Mouse (Mus musculus): ENCODE results near the gene Wdr82.

Gene Wdr82

GRCm38 (mm10) chr9:106170556-106171345 is at the start of gene Wdr82:
Wdr82 (plus strand) TSS chr9:106170928.
- DNase-seq, result peak; percentile 88

DNA sequence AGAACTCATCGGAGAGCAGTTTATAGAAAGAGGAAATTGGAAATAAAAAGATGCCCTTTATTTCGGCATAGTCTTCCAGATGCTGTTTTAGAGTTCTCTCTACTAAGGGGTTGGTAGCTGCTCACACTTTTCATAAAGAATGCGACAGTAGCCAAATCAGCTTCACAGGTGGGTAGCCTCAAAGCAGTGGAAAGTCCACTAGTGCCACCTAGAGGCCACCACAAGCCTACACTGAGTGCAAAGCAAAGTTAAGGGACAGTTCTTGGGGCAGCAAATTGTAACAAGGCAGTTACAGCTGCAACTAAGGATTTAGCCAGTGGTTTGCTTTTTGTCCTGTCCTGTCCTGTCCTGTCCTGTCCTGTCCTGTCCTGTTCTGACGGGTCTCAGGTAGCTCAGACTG is 47.1 kb upstream of the Wdr82 start:
- peak; percentile 37 for DNase-seq

DNA sequence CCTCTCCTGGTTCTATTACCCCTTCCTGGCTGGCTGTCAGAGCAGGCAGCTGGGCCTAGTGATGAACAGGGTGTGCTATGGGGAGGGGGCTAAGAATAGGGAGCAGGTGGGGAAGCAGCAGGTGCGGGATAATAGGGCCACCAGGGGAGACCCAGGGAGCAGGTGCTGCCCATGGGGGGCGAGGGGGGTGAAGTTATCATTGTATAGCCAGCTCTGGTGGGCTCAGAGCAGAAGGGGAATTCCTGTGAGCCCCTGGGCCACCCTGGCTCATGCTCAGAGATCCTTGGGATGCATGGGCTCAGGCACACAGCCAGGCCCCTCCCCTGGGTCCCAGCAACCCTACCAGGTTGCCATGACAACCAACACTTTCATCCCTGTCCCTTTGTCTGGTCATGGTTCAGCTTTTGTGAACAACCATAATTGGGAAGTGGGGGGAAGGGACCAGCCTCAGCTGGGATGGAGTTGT is 43.9 kb upstream of the Wdr82 start:
- no peak for DNase-seq

- DNase-seq, result no peak
These were observed 41.7 kb upstream of the Wdr82 start for GRCm38 (mm10) chr9:106129072-106129471.

GRCm38 (mm10) chr9:106130250-106130649 is 40.5 kb upstream of the Wdr82 start:
- no peak for DNase-seq

DNA sequence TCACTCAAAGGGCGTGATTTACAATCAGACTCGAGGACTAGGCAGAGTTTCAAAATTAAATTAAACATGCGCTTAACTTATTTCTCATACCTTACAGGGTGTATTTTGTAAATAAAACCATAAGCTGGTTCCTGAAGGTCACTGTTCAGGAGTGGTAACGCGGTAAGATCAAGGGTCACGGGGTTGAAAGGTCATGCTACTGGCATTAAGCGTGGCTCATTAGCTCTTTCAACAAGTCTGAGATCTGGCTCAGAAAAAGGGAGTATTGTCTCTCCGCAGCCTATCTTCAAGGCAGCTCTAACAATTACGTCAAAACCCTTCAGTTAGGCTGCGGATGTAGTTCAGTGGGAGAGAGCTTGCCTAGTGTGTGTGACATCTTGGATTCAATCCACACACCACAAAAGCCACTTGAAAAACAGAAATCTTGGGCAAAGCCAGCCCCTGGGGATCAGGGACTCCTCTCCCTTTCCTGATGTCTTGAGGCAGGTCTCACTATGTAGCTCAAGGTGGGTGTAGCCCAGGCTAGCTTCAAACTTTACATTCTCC is 33.0 kb upstream of the Wdr82 start:
- no peak for DNase-seq

- no peak for DNase-seq
These were observed 31.0 kb upstream of the Wdr82 start for GRCm38 (mm10) chr9:106139763-106140162.

- DNase-seq, result no peak
These were observed 28.8 kb upstream of the Wdr82 start for GRCm38 (mm10) chr9:106141955-106142354.

- no peak for DNase-seq
These were observed 26.6 kb upstream of the Wdr82 start for GRCm38 (mm10) chr9:106144176-106144575.

DNA sequence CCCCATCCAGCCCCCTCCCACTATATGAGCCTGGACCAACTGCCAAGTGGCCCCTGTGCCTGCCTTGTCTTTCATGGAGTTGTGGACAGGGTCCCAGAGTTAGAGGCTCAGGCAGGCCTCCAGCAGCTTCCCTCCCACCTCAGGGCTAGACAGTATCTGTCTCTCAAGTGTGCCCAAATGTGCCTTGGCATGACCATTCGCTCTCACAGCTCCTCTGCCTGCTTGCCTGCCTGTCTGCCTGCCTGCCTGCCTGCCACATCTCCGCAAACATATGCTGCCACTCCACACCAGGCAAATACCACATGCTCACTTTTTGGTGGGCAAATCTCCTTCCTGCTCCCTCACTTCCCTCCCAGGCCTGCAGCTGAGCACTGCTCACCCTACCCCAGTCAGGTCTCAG is 25.1 kb upstream of the Wdr82 start:
- DNase-seq, result no peak

DNA sequence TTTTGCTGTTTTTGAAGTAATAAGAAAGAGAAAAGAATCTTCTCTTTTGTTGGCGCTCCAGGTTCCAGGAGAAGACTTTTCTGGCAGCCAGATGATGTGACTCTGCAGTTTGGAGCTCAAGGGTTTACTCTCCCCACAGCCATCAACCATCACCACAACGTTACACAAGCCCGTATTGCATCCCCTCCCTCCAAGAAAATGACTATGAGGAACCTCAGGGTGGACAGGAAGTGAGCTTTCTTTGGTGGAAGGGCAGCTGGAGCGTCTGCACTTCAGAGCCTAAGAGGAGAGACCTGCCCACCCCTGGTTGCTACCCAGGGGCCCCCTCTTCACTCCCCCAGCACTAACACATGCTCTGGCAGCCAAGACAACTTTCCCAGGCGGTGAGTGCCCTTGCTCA is 23.4 kb upstream of the Wdr82 start:
- no peak for DNase-seq

DNA sequence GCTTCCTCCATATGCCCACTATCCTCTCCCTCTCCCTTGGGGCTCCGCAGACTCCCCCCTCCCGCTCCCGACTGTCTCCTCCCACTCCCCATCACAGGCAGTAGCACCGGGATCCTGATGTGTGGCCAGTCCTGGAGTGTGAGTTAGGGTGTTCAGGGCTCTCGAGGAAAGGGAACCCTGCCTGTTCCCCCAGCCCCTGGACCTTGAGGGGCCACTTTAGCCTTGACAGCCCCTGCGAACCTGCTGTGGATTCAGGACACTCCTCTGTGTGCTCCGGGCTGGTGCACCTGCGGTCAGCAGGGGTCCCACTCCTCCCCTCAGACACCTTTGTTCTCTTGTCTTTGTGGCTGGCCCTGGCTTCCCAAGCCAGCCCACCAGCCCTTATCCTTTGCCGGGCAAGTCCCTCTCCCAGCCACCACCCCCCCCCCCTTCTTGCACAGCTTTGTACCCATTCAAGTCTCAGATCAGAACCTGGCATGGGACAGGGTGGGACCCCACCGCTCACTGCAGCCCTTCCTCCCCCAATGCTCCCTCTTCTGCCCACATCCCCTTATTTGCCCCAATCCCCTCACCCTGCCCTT is 22.8 kb upstream of the Wdr82 start:
- no peak for DNase-seq

GRCm38 (mm10) chr9:106148541-106149398 is 22.0 kb upstream of the Wdr82 start:
- no peak for DNase-seq

- DNase-seq, result no peak
These were observed 21.4 kb upstream of the Wdr82 start for GRCm38 (mm10) chr9:106149399-106149754.

DNA sequence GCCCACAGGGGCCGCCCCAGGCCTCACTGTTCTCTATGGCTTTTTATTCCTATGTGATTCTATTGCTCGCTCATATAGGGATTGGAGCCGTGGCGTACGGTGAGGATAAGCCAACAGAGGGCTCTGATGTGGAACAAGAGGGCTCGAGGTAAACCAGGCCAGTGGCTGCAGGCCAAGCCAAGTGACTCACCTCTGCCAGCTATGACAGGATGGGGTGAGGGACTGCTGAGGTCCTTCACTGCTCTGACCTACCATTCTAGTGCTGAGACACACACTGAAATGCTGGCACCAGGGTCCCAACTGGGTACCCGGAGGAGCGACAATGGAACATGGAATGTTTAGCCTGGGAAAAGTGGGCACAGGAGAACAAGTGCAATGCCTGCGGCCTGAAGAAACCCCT is 16.6 kb upstream of the Wdr82 start:
- DNase-seq, result no peak

- DNase-seq, result no peak
These were observed 14.3 kb upstream of the Wdr82 start for GRCm38 (mm10) chr9:106156419-106156818.

DNA sequence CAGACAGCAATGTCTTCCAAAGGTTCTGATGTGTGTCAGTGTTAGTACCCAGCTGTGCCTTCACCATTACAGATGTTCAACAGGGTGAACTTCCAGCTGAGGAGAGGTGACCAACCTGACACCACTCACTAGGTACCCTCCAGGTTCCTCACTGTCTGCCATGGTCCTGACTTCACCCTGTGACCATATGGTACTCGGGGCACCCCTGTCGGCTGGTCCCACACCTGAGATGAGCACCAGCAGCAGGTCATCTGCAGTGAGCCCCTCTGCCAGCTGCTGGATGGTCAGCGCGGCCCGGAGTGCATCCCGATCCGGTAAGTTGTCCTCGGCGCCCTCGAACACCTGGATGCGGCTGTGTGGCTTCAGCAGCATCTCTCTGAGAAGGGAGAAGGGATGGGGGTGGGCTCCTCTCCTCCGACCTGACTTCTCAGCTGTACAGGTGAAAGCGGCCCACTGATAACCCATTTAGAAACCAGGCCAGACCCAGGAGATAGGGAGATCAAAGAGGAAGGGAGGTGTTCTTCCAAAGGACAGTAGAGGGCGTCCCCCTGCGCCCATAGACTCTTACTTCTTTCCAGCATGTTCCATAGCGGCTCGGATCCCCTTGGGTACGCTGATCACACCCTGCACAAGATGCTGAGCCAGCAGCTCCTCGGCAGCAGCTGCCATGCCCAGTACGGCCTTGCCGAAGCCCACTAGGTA is 13.7 kb upstream of the Wdr82 start:
- no peak for DNase-seq

GRCm38 (mm10) chr9:106157623-106157925 is 13.2 kb upstream of the Wdr82 start:
- no peak for DNase-seq

DNA sequence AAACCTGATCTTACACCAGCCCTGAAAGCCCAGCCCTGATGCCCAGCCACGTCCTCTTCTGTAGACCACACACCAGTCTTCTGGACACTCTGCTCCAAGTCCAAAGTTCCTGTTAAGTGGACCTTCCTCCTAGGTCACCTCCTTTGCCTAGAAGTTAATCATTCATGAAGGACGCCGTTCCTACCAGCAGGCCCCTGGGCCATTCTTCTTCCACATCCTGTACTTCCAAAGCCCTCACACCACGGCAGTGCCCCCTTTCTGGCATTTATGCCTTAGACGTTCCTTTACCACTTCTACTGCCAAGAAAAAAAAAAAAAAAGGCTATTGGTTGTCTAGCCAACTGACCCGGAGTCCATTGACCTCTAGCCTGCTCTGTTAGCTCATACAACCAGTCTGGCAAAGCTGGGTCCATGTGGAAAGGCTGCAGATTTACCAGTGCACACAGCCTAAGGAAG is 12.7 kb upstream of the Wdr82 start, which contains the start of gene Glyctk:
Glyctk (minus strand) TSS at position 102 of the 455 bp plus-strand sequence.
- DNase-seq, result no peak

DNA sequence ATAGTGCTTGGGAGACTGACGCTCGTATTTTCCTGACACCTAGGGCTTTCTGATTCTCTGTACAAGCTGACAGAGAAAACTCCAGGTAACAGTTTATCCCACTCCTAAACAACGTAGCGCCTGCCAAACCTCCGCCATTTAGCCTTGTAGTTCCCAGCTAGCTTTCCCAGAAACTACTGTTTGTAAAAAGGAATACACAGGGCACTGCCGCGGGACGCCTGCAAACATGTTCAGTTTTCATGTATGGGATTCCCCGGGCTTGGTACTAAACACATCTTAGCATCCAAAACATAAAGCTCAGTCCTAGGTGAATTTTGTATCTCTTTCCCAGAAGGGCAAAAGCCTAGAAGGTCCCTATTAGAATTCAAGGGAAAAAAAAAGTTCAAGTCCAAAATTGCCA is 11.5 kb upstream of the Wdr82 start:
- no peak for DNase-seq

DNA sequence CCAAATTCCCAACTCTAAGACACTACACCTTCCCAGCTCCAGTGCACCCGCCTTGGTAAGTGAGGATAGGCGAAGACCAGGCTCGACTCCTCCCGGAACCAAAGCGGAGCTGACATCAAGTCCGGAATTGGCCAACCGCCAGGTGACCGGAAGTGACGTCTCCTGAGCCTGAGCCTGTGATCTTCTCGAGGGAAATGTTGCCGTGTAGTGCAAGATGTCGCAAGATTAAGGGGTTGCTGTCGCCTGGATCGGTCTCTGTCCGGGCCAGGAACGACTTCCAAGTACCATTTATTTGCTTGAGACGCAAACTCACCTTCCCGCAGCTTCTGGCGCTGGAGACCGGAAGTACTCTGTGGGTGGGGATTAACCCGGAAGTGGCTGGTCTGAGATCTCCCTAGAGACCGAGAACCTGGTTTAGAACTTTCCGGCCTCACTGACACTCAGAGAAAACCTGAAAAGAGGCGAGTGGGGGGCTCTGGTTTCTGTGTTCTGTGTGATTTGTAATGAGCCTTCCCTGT is 10.9 kb upstream of the Wdr82 start:
- peak; percentile 90 for DNase-seq

DNA sequence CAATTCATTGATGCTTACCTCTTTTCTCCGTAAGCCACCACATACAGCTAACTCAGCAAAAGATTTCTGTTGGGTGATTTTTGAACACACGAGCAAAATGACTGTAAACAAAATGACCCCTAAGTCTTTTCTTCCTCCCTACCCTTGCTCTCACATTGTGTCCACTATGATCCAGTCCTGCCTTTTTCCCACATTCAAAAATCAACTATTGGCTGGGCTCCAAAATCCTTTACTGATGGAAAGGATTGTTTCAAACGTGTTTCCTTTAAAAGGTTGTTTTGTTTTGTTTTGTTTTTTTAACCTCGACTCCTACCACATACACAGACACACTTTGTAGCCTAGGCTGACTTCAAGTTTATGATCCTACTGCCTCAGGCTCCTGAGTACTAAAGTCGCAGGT is 10.3 kb upstream of the Wdr82 start:
- DNase-seq, result no peak

GRCm38 (mm10) chr9:106166709-106167108 is 4.0 kb upstream of the Wdr82 start:
- no peak for DNase-seq

Data from right cerebral cortex, postnatal 25 days (tissue).